Mouse (Mus musculus) heart, embryonic 13.5 days (tissue): ENCODE measurements around the gene Gys2. TPM values are rescaled to one million over a fixed set of nuclear protein-coding genes. Genes with fewer than 3 reads are reported as not detected.

Experiments
- polyA plus RNA-seq: library from polyadenylated mRNA; unstranded; fragments of >200 nt; fragmentation: Nextera tagmentation; extraction: Ambion mirVana; gene quantifications from 2 replicates; pipeline ENCODE4 v1.2.1, GENCODE M21; 2015

Gys2 gene
- polyA plus RNA-seq, 1 experiment from 2014 or later = 0.23 TPM

Other genes with a start within 250 kb of the Gys2 start
- gene Iapp, start 174.7 kb downstream of the Gys2 start, polyA plus RNA-seq = 0.24 TPM in 1 of 2 replicates, not detected in the other
- not detected in 2 replicates for gene Slco1a5, start 150.1 kb downstream of the Gys2 start, polyA plus RNA-seq
- 12.0 and 12.6 TPM in 2 replicates for gene Pyroxd1, start 127.5 kb downstream of the Gys2 start, polyA plus RNA-seq
- gene Recql, start 86.0 kb downstream of the Gys2 start, polyA plus RNA-seq = 18.2 and 18.9 TPM in 2 replicates
- 73.2 and 76.7 TPM in 2 replicates for gene Golt1b, start 85.9 kb downstream of the Gys2 start, polyA plus RNA-seq
- 0.27 and 0.59 TPM in 2 replicates for gene Spx, start 59.7 kb downstream of the Gys2 start, polyA plus RNA-seq
- 990 and 1,118 TPM in 2 replicates for gene Ldhb, start 34.8 kb upstream of the Gys2 start, polyA plus RNA-seq
- 7.5 and 9.7 TPM in 2 replicates for gene Kcnj8, start 98.5 kb upstream of the Gys2 start, polyA plus RNA-seq
- gene Abcc9, start 229.2 kb upstream of the Gys2 start, polyA plus RNA-seq = 12.8 and 13.3 TPM in 2 replicates